Mouse (Mus musculus) liver, embryonic 14.5 days (tissue): ENCODE data around the gene Acox2.
A peak's percentile ranks its signal among the peaks of the same experiment; 100 is the strongest.

Source experiments
- CTCF ChIP-seq: IDR thresholded peaks from 2 replicates; pipeline ENCODE4 v1.5.1; 2016; ENCODE audit warnings: antibody characterized with exemption, low read depth, control low read depth
- EP300 ChIP-seq: IDR thresholded peaks from 2 replicates; pipeline ENCODE4 v1.6.1; 2016; ENCODE audit warnings: antibody characterized with exemption, low read depth

DNA sequence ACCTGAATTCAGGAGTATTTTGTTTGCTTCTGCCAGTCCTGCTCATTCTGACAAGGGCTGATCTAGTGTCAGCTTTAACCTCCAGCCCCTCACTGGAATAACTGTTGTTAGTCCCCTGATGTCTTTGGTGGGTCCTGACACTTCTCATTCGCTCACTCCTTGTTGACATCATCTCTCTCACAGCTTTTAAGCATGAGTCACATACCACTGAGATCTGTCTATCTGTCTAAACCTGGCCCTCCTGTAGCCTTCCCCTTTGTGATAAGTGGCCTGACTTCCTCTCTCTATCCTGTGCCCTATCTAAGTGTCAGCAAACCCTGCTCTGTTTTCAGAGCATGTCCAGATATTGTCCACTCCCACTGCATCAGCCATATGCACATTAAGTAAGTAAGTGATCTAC is 25.9 kb downstream of the Acox2 start:
- no peak for TF ChIP-seq CTCF
- TF ChIP-seq EP300, result peak; percentile 64
